Comparison of ENCODE assay signal across 10 mouse cellular contexts in the genomic region with DNA sequence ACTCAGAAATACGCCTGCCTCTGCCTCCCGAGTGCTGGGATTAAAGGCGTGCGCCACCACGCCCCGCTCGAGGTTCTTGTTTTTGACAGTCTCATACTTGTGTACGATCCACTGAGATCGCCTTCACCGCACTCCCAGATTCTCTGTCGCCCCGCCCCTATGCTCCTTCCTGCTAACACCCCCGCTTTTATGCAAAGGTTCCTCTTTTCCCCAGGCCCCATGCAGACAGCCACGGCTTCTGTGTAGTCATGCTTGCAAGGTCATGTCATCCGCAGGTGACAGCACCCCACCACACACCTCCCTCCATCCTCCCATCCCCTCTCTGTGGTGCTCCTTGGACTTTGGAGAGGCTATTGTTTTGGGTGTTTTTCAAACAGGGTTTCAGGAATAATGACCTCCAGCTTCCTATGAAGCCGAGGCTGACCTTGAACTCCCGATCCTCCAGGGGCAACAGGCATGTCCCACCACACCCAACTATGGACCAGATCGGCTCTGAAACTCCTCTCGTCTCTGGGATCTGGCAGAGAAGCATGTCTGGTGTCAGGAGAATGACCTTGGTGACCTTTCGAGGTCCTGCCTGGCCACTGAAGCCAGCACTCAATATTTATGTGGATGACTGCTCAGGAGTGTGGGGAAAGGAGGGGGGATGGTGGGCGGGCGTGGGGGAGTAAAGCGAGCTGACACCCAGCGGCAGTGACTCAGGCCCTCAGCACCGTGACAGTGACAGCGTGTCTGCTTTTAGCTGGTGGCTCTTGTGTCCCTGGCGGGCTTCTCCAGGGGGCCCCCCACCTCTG. TPM values are rescaled to one million over a fixed set of nuclear protein-coding genes. Genes with fewer than 3 reads are reported as not detected.
DNase-seq lines count a peak whose midpoint lies in the region; ATAC-seq and TF ChIP-seq lines count a peak whose summit lies in the region.
"Had no signal": no experiment of that assay in that cellular context is flagged by ENCODE, and none has a peak within 500 bp of the region (broad histone marks: within the 10 kb centered on the region; RNA-seq: fewer than 3 reads in every experiment).

No protein-coding gene starts in this region.

- H3K9ac ChIP-seq in intestine, postnatal 0 days (ENCODE audit: low read depth, low read length), result no peak overlapping the region

- ATAC-seq in intestine, postnatal 0 days, result no peak

- 61% methylated on average over 27 of the region's 27 CpGs for WGBS in olfactory bulb, adult 2 months
- WGBS in intestine, postnatal 0 days, result 67% methylated on average over 27 of the region's 27 CpGs

- TF ChIP-seq CTCF in olfactory bulb, adult 2 months (IDR thresholded peaks at IDR 0.05; ENCODE audit: insufficient read depth, low read depth, low read length), result no peak
- no peak for TF ChIP-seq CTCF in intestine, postnatal 0 days (IDR thresholded peaks at IDR 0.05; ENCODE audit: low read depth)

- peaks cover 52% of the 10 kb centered on the region for H3K4me1 ChIP-seq in olfactory bulb, adult 2 months (ENCODE audit: control insufficient read depth, insufficient read depth, low read length)
- H3K4me1 ChIP-seq in intestine, postnatal 0 days (replicated peaks; ENCODE audit: control insufficient read depth, insufficient read depth, low read length), result peaks cover 5% of the 10 kb centered on the region; the same call in 1 of the 2 replicates

- TF ChIP-seq POLR2A in olfactory bulb, adult 2 months (IDR thresholded peaks at IDR 0.05; ENCODE audit: insufficient read depth, low read depth, low read length), result no peak

- DNase-seq in adrenal gland, postnatal 14 days, result peak; percentile 77
- no peak for DNase-seq in adrenal gland, adult 8-10 months
- peak; percentile 49 for DNase-seq in right cerebral cortex, adult 18-20 months
- DNase-seq in right cerebral cortex, postnatal 4 days, result no peak
- peak; percentile 75 for DNase-seq in heart, postnatal 4 days
- DNase-seq in cerebellum, postnatal 14 days, result no peak

- H3K27ac ChIP-seq in olfactory bulb, adult 2 months (ENCODE audit: insufficient read depth, low read depth, low read length), result peak overlapping the region; percentile 76; the same call in 1 of the 2 replicates
- H3K27ac ChIP-seq in intestine, postnatal 0 days (ENCODE audit: low read depth, low read length), result no peak overlapping the region

- H3K9me3 ChIP-seq in intestine, postnatal 0 days (ENCODE audit: control insufficient read depth), result no peaks in the 10 kb centered on the region

- H3K27me3 ChIP-seq in intestine, postnatal 0 days (replicated peaks; ENCODE audit: control insufficient read depth, insufficient read depth, low read length), result no peaks in the 10 kb centered on the region

- no peaks in the 10 kb centered on the region for H3K36me3 ChIP-seq in intestine, postnatal 0 days (ENCODE audit: control insufficient read depth, insufficient read depth)

- no peak overlapping the region for H3K4me3 ChIP-seq in olfactory bulb, adult 2 months (ENCODE audit: insufficient read depth, low read depth, low read length)
- no peak overlapping the region for H3K4me3 ChIP-seq in intestine, postnatal 0 days (ENCODE audit: low read depth, low read length)

- H3K4me2 ChIP-seq in intestine, postnatal 0 days (replicated peaks; ENCODE audit: low read depth), result no peak overlapping the region

RNA-seq across cellular contexts. Expression of a gene that starts 1.0 kb away (rescaled TPM):
- total RNA-seq in adrenal gland, postnatal 14 days (2021), result 0.19 and 1.5 TPM in 2 replicates
- total RNA-seq in adrenal gland, adult 8-10 months (2022), result under 1 TPM; 0.38 to 0.97 (median 0.57) TPM
- total RNA-seq in heart, postnatal 4 days (2021), result 100 to 1,000 TPM; 865 to 923 TPM
- polyA plus RNA-seq in olfactory bulb, adult 2 months (2012; ENCODE audit: insufficient read depth, insufficient read length, low replicate concordance, missing spikeins), result not detected in 2 replicates
- polyA plus RNA-seq in intestine, postnatal 0 days (2015; fragmentation: Nextera tagmentation; extraction: Ambion mirVana), result 4.7 and 8.0 TPM in 2 replicates

RNA-seq across cellular contexts. Expression of a gene that starts 3.8 kb away (rescaled TPM):
- not detected in 2 replicates for total RNA-seq in adrenal gland, postnatal 14 days (2021)
- total RNA-seq in adrenal gland, adult 8-10 months (2022), result not detected
- 1 to 10 TPM in 1 of 2 experiments, under 1 TPM in 1; 0.61 to 1.3 TPM for total RNA-seq in heart, postnatal 4 days (2021)
- not detected in 2 replicates for polyA plus RNA-seq in olfactory bulb, adult 2 months (2012; ENCODE audit: insufficient read depth, insufficient read length, low replicate concordance, missing spikeins)
- polyA plus RNA-seq in intestine, postnatal 0 days (2015; fragmentation: Nextera tagmentation; extraction: Ambion mirVana), result not detected in 2 replicates
- polyA plus RNA-seq: C2C12; small intestine, adult 2 months had no signal

RNA-seq across cellular contexts. Expression of a gene that starts 16.3 kb away (rescaled TPM):
- not detected in 2 replicates for total RNA-seq in adrenal gland, postnatal 14 days (2021)
- under 1 TPM in 1 of 4 experiments, not detected in 3; 0.68 TPM for total RNA-seq in adrenal gland, adult 8-10 months (2022)
- total RNA-seq in heart, postnatal 4 days (2021), result not detected
- polyA plus RNA-seq in olfactory bulb, adult 2 months (2012; ENCODE audit: insufficient read depth, insufficient read length, low replicate concordance, missing spikeins), result not detected in 2 replicates
- not detected in 2 replicates for polyA plus RNA-seq in intestine, postnatal 0 days (2015; fragmentation: Nextera tagmentation; extraction: Ambion mirVana)
- polyA plus RNA-seq: C2C12; small intestine, adult 2 months had no signal

RNA-seq across cellular contexts. Expression of a gene that starts 21.1 kb away (rescaled TPM):
- not detected in 2 replicates for total RNA-seq in adrenal gland, postnatal 14 days (2021)
- total RNA-seq in adrenal gland, adult 8-10 months (2022), result not detected
- not detected for total RNA-seq in heart, postnatal 4 days (2021)
- not detected in 2 replicates for polyA plus RNA-seq in olfactory bulb, adult 2 months (2012; ENCODE audit: insufficient read depth, insufficient read length, low replicate concordance, missing spikeins)
- 0.14 TPM in 1 of 2 replicates, not detected in the other for polyA plus RNA-seq in intestine, postnatal 0 days (2015; fragmentation: Nextera tagmentation; extraction: Ambion mirVana)
- polyA plus RNA-seq: C2C12; small intestine, adult 2 months had no signal

RNA-seq across cellular contexts. Expression of a gene that starts 24.9 kb away (rescaled TPM):
- total RNA-seq in adrenal gland, postnatal 14 days (2021), result 17.0 and 19.4 TPM in 2 replicates
- 10 to 100 TPM; 14.8 to 25.6 (median 19.5) TPM for total RNA-seq in adrenal gland, adult 8-10 months (2022)
- total RNA-seq in heart, postnatal 4 days (2021), result 10 to 100 TPM; 19.2 to 21.7 TPM
- not detected in 2 replicates for polyA plus RNA-seq in olfactory bulb, adult 2 months (2012; ENCODE audit: insufficient read depth, insufficient read length, low replicate concordance, missing spikeins)
- 9.7 and 9.8 TPM in 2 replicates for polyA plus RNA-seq in intestine, postnatal 0 days (2015; fragmentation: Nextera tagmentation; extraction: Ambion mirVana)

Comparison
In these comparisons a context has a peak if more than half of its experiments do, and no peak if none do; other contexts are left out.
1. DNase-seq: peak in adrenal gland, postnatal 14 days (single experiment), right cerebral cortex, adult 18-20 months (single experiment) and heart, postnatal 4 days (single experiment); none in adrenal gland, adult 8-10 months (single experiment), right cerebral cortex, postnatal 4 days (single experiment) and cerebellum, postnatal 14 days (0 of 2).
2. RNA of a gene that starts 1.0 kb away (total RNA-seq): 865 to 923 TPM in heart, postnatal 4 days; 0.38 to 0.97 TPM in adrenal gland, adult 8-10 months and 0.19 to 1.5 TPM in adrenal gland, postnatal 14 days; every median in the first group is over 100 times any median in the second.